Mouse (Mus musculus) lung, adult 2 months (tissue): ENCODE data around the gene Bclaf1.

ENCODE experiments used
- CTCF ChIP-seq: fragments of 200-500 bp; IDR thresholded peaks from 2 replicates; pipeline ENCODE4 v1.5.1; 2011; ENCODE audit warnings: mild to moderate bottlenecking, low read length, control low read depth; ENCODE audit not compliant: insufficient read depth
- POLR2A ChIP-seq: fragments of 200-500 bp; IDR thresholded peaks from 2 replicates; pipeline ENCODE4 v1.6.1; 2011; ENCODE audit warnings: low read depth, mild to moderate bottlenecking, control low read depth, low read length, borderline replicate concordance; ENCODE audit errors: extremely low read depth

GRCm38 (mm10) chr10:20331262-20331661 lies 19.0 kb downstream of the Bclaf1 start:
- no peak for TF ChIP-seq CTCF
- no peak for TF ChIP-seq POLR2A
